Mouse (Mus musculus): ENCODE data around the gene Gm14308. TPM values are rescaled to one million over a fixed set of nuclear protein-coding genes. Genes with fewer than 3 reads are reported as not detected.
"Not testable (repeated sequence)": the region's sequence is repeated elsewhere in the genome, so short reads cannot be mapped to it uniquely, and the experiment has no call there.

Gm14308 gene
- polyA plus RNA-seq (2017; shearing (Covaris generic)), result 1 to 10 TPM; 2.6 to 9.6 (median 8.0) TPM

- ATAC-seq, result not testable (repeated sequence)
Observed at GRCm38 (mm10) chr2:176636244-176636643, at the start of gene Gm14308. TSS of gene Gm14308 (minus strand) at chr2:176636344.

- ATAC-seq, result not testable (repeated sequence)
Observed at GRCm38 (mm10) chr2:176670222-176670621, 34.1 kb upstream of the Gm14308 start, which contains the start of gene Zfp973. TSS of gene Zfp973 (plus strand) at chr2:176670522.

Other genes with a start within 250 kb of the Gm14308 start
- 10 to 100 TPM; 10.5 to 15.6 (median 10.8) TPM for gene Gm14435, start 212.8 kb downstream of the Gm14308 start, polyA plus RNA-seq (2017; shearing (Covaris generic))
- gene Gm14434, start 149.6 kb downstream of the Gm14308 start, polyA plus RNA-seq (2017; shearing (Covaris generic)), result 10 to 100 TPM in 2 of 3 experiments, 1 to 10 TPM in 1; 7.9 to 36.8 (median 23.1) TPM
- gene Zfp967, start 115.3 kb downstream of the Gm14308 start, polyA plus RNA-seq (2017; shearing (Covaris generic)), result not detected
- 1 to 10 TPM; 8.0 to 9.7 (median 8.6) TPM for gene Zfp973, start 34.2 kb upstream of the Gm14308 start, polyA plus RNA-seq (2017; shearing (Covaris generic))
- gene Gm14305, start 72.0 kb upstream of the Gm14308 start, polyA plus RNA-seq (2017; shearing (Covaris generic)), result 10 to 100 TPM in 2 of 3 experiments, 1 to 10 TPM in 1; 6.5 to 20.6 (median 15.0) TPM
- 1 to 10 TPM; 4.8 to 9.4 (median 7.0) TPM for gene Gm14295, start 162.3 kb upstream of the Gm14308 start, polyA plus RNA-seq (2017; shearing (Covaris generic))
- not detected for gene Gm14408, start 194.8 kb upstream of the Gm14308 start, polyA plus RNA-seq (2017; shearing (Covaris generic))